Mouse (Mus musculus): ENCODE measurements around the gene Tbc1d4. TPM values are rescaled to one million over a fixed set of nuclear protein-coding genes. Genes with fewer than 3 reads are reported as not detected.
A peak's percentile ranks its signal among the peaks of the same experiment; 100 is the strongest.

Gene Tbc1d4
- total and polyA plus RNA-seq, 2 experiments: 0.82 to 3.2 TPM

DNA sequence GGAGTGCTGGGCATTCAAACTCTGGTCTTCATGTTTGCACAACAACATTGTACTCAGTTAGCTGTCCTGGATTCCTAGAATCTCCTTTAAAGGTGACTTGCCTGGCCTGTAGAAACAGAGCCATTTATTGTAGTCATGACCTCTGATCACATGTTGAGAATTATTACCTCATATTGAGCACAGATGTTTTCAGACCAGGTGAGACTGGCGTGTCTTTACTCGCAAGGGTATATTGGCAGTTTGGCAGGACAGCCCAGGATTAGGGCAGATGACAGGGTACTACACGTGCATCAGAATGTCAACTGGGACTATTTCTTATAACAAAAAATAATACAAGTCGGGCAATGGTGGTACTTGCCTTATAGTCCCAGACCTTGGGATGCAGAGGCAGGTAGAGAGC, 41.6 kb upstream of the Tbc1d4 start:
- TF ChIP-seq POLR2A (IDR thresholded peaks at IDR 0.05; ENCODE audit: extremely low read depth, insufficient read depth, low read length) (no peak), CTCF (IDR thresholded peaks at IDR 0.05; ENCODE audit: low read depth, low read length) (no peak)
- 84% methylated on average over 4 of the region's 4 CpGs for WGBS

DNA sequence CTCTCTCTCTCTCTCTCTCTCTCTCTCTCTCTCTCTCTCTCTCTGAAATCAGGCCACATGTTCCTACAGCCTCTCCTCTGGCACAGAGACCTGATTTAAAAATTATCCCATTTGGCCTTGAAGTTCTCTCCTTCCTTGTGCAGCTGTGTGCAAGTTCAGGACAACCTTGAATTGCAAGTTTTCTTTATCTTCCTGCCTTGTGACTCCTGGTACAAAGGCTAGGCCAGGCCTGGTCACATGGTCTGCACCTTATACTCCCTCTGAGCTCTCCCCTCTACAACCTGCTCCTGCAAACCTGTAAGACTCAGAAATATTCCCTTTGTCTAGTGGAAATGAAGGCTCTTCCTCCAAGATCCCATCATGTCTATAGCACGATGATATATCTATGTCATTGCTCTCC, 36.0 kb upstream of the Tbc1d4 start:
- Histone ChIP-seq H3K9ac (ENCODE audit: low read depth, low read length) (no peak overlapping the region), H3K27me3 (ENCODE audit: control insufficient read depth, insufficient read depth, low read length) (no peaks in the 10 kb centered on the region), H3K4me3 (ENCODE audit: insufficient read depth, low read depth, low read length) (no peak overlapping the region), H3K4me1 (ENCODE audit: control insufficient read depth, insufficient read depth, low read length) (no peaks in the 10 kb centered on the region), H3K36me3 (ENCODE audit: control insufficient read depth, insufficient read depth, low read length) (no peaks in the 10 kb centered on the region), H3K27ac (replicated peaks; ENCODE audit: insufficient read depth, low read depth, low read length) (no peak overlapping the region), H3K79me2 (ENCODE audit: control insufficient read depth, insufficient read depth, low read length) (no peaks in the 10 kb centered on the region)
- no peak for DNase-seq (ENCODE audit: extremely low read depth, low read depth, low spot score)
- TF ChIP-seq POLR2A (IDR thresholded peaks at IDR 0.05; ENCODE audit: extremely low read depth, insufficient read depth, low read length): no peak
- TF ChIP-seq CTCF (IDR thresholded peaks at IDR 0.05; ENCODE audit: low read depth, low read length): no peak
- 89% methylated on average over 1 of the region's 1 CpGs for WGBS

More for the DNA sequence above, 41.6 kb upstream of the Tbc1d4 start:
- H3K4me1 ChIP-seq (ENCODE audit: control insufficient read depth, insufficient read depth, low read length): peaks cover 3% of the 10 kb centered on the region; the same call in 1 of the 2 replicates
- H3K9ac ChIP-seq (ENCODE audit: low read depth, low read length): no peak overlapping the region
- H3K4me3 ChIP-seq (ENCODE audit: insufficient read depth, low read depth, low read length): no peak overlapping the region
- no peak for DNase-seq (ENCODE audit: extremely low read depth, low read depth, low spot score)
- H3K27me3 ChIP-seq (ENCODE audit: control insufficient read depth, insufficient read depth, low read length): no peaks in the 10 kb centered on the region
- H3K36me3 ChIP-seq (ENCODE audit: control insufficient read depth, insufficient read depth, low read length): no peaks in the 10 kb centered on the region
- peaks cover 6% of the 10 kb centered on the region; the same call in 1 of the 2 replicates for H3K79me2 ChIP-seq (ENCODE audit: control insufficient read depth, insufficient read depth, low read length)
- no peak overlapping the region for H3K27ac ChIP-seq (replicated peaks; ENCODE audit: insufficient read depth, low read depth, low read length)

DNA sequence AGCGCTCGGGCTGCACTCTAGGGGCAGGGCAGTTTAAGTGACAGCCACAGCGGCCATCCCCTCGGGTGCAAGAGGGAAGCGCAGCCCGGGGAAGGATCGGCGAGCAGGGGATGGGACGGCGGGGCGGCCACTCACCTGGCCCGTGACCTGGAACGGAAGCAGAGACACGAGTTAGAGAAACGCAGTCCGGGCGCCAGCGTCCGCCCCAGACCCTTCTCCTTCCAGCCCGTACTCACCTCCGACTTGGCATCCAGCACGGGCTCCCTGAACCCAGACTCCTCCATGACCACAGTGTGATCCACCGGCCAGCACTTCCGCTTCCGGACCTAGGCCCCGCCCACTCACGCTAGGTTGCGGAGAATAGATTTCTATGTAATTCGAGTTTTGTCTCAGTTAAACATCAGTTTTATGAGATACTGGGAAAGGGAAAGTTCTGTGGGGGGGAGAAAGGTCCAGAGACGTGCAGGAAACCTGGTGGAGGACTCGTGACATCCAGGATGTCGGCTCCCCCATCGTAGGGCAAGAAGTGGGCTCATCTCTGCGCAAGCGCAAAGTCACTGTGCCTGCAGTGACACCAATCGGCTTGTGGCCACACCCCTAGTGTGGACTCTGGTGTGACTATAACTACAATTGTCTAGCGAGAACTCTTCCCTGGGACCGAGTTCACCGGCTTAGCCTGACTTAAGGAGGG, 31.3 kb upstream of the Tbc1d4 start, which contains the start of gene Commd6:
Commd6 (minus strand) TSS at position 534 of the 691 bp plus-strand sequence.
- Histone ChIP-seq H3K9ac (ENCODE audit: low read depth, low read length) (peak within 1 kb of the TSS; percentile 79), H3K79me2 (ENCODE audit: control insufficient read depth, insufficient read depth, low read length) (no peaks in the 10 kb centered on the region), H3K27me3 (ENCODE audit: control insufficient read depth, insufficient read depth, low read length) (no peaks in the 10 kb centered on the region), H3K4me1 (ENCODE audit: control insufficient read depth, insufficient read depth, low read length) (no peaks in the 10 kb centered on the region), H3K4me3 (ENCODE audit: insufficient read depth, low read depth, low read length) (peak within 1 kb of the TSS; percentile 78), H3K36me3 (ENCODE audit: control insufficient read depth, insufficient read depth, low read length) (no peaks in the 10 kb centered on the region; the same call in 1 of the 2 replicates), H3K27ac (replicated peaks; ENCODE audit: insufficient read depth, low read depth, low read length) (peak within 1 kb of the TSS; percentile 68)
- under 1% methylated on average over 39 of the region's 39 CpGs for whole genome bisulfite sequencing
- peak; percentile 90 for DNase-seq (ENCODE audit: extremely low read depth, low read depth, low spot score)
- TF ChIP-seq POLR2A (IDR thresholded peaks at IDR 0.05; ENCODE audit: extremely low read depth, insufficient read depth, low read length): peak; percentile 86
- no peak for TF ChIP-seq CTCF (IDR thresholded peaks at IDR 0.05; ENCODE audit: low read depth, low read length)

DNA sequence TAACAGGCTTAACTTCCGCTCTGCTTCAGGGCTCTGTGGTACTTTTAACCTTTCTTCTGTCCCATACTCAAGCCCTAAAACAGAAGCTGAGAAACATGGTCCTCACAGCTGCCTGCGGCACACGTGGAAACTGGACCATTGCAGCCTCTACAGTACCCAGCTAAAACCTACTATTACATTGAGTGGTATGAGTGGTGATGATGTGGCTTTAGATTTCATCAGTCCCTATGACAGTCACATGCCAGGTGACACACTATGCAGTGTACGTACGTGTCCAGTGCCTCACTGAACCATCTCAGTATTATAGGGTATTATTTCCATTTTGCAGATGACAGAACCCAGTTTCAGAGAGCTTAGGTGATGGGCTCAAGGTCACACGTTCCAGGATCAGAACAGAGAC, 28.4 kb upstream of the Tbc1d4 start:
- Histone ChIP-seq H3K27ac (replicated peaks; ENCODE audit: insufficient read depth, low read depth, low read length) (no peak overlapping the region), H3K4me1 (ENCODE audit: control insufficient read depth, insufficient read depth, low read length) (no peaks in the 10 kb centered on the region), H3K9ac (ENCODE audit: low read depth, low read length) (no peak overlapping the region), H3K4me3 (ENCODE audit: insufficient read depth, low read depth, low read length) (no peak overlapping the region), H3K79me2 (ENCODE audit: control insufficient read depth, insufficient read depth, low read length) (no peaks in the 10 kb centered on the region), H3K36me3 (ENCODE audit: control insufficient read depth, insufficient read depth, low read length) (peaks cover 12% of the 10 kb centered on the region), H3K27me3 (ENCODE audit: control insufficient read depth, insufficient read depth, low read length) (no peaks in the 10 kb centered on the region)
- DNase-seq (ENCODE audit: extremely low read depth, low read depth, low spot score): no peak
- 93% methylated on average over 6 of the region's 6 CpGs for WGBS
- TF ChIP-seq POLR2A (IDR thresholded peaks at IDR 0.05; ENCODE audit: extremely low read depth, insufficient read depth, low read length): no peak
- TF ChIP-seq CTCF (IDR thresholded peaks at IDR 0.05; ENCODE audit: low read depth, low read length): no peak

DNA sequence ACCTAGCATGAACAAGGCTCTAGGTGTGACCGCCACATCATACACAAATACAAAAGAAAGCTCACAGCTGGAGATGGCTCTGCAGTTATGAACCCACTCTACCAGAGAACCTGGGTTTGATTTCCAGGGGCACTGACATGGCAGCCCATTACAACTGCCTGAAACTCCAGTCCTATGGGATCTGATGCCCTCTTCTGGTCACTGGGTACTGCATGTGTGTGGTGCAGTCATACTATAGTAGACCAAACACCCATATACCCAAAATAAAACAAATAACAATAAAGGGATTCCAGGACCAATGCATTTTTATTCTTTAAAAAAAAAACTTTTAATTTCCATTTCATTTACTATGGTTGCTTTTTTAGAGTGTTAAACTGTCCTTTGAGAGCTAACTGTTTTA, 26.8 kb upstream of the Tbc1d4 start:
- H3K36me3 ChIP-seq (ENCODE audit: control insufficient read depth, insufficient read depth, low read length): peaks cover 16% of the 10 kb centered on the region
- no peaks in the 10 kb centered on the region for H3K4me1 ChIP-seq (ENCODE audit: control insufficient read depth, insufficient read depth, low read length)
- 97% methylated on average over 1 of the region's 1 CpGs for WGBS
- H3K9ac ChIP-seq (ENCODE audit: low read depth, low read length): no peak overlapping the region
- H3K4me3 ChIP-seq (ENCODE audit: insufficient read depth, low read depth, low read length): no peak overlapping the region
- H3K27me3 ChIP-seq (ENCODE audit: control insufficient read depth, insufficient read depth, low read length): no peaks in the 10 kb centered on the region
- no peak for DNase-seq (ENCODE audit: extremely low read depth, low read depth, low spot score)
- no peak overlapping the region for H3K27ac ChIP-seq (replicated peaks; ENCODE audit: insufficient read depth, low read depth, low read length)
- no peaks in the 10 kb centered on the region for H3K79me2 ChIP-seq (ENCODE audit: control insufficient read depth, insufficient read depth, low read length)
- TF ChIP-seq CTCF (IDR thresholded peaks at IDR 0.05; ENCODE audit: low read depth, low read length) (no peak), POLR2A (IDR thresholded peaks at IDR 0.05; ENCODE audit: extremely low read depth, insufficient read depth, low read length) (no peak)

DNA sequence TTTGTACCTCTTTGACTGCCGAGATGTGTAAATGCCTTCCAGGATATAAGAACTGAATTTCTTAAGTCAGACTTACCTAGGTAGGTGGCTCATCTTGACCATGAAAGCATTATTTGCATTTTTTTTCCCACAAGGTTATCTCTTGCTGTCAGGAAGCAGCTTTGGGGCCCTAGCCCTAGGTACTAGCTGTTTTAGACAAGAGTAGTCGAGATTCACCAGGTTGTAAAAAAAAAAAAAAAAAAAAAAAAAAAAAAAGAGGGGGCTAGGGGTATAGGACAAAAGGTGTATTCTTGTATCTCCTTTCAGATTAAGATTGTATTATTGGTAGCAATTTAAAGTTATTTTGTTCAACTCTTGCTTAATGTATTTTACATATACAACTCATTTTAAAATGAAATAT, 21.6 kb upstream of the Tbc1d4 start:
- WGBS: 92% methylated on average over 2 of the region's 2 CpGs
- Histone ChIP-seq H3K36me3 (ENCODE audit: control insufficient read depth, insufficient read depth, low read length) (peaks cover 16% of the 10 kb centered on the region), H3K9ac (ENCODE audit: low read depth, low read length) (no peak overlapping the region), H3K4me1 (ENCODE audit: control insufficient read depth, insufficient read depth, low read length) (no peaks in the 10 kb centered on the region), H3K27ac (replicated peaks; ENCODE audit: insufficient read depth, low read depth, low read length) (no peak overlapping the region), H3K79me2 (ENCODE audit: control insufficient read depth, insufficient read depth, low read length) (no peaks in the 10 kb centered on the region), H3K27me3 (ENCODE audit: control insufficient read depth, insufficient read depth, low read length) (no peaks in the 10 kb centered on the region), H3K4me3 (ENCODE audit: insufficient read depth, low read depth, low read length) (no peak overlapping the region)
- DNase-seq (ENCODE audit: extremely low read depth, low read depth, low spot score): no peak
- TF ChIP-seq CTCF (IDR thresholded peaks at IDR 0.05; ENCODE audit: low read depth, low read length) (no peak), POLR2A (IDR thresholded peaks at IDR 0.05; ENCODE audit: extremely low read depth, insufficient read depth, low read length) (no peak)
